Mouse (Mus musculus) ZHBTc4 (cell line): Measurements from ENCODE around the gene Sbno1.

ENCODE experiments used
- DNase-seq: peaks from one replicate; pipeline ENCODE4 v3.0.0-alpha.2; 2011; ENCODE audit warnings: low read depth, low spot score

Gene Sbno1

DNA sequence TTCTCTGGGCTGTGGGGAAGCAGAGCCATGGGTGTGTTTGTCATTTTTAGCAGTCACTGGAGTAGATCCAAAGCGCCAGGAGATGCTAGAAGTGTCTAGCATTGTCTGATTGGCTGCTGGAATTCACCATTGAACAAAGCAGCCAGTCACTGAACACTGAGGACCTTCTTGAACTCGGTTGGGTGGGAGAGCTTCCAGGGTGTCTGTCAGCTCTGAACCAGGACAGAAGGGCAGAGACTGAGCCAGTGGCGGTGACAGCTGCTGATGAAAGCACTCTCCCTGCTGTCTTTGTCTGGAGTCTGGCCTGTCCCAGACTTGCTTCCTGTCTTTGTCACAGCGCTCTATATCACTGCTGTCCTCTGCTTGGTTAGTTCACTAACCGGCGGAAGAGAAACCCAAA, 91.4 kb downstream of the Sbno1 start:
- peak; percentile 18 for DNase-seq

- DNase-seq, result no peak
Measured at GRCm38 (mm10) chr5:124330086-124330485, 95.7 kb downstream of the Sbno1 start.

- peak; percentile 100 for DNase-seq
Measured at GRCm38 (mm10) chr5:124327510-124328364, 98.1 kb downstream of the Sbno1 start, which contains the start of the genes Mphosph9 and 2810006K23Rik. Gene Mphosph9 (minus strand): TSS chr5:124327972. Gene 2810006K23Rik (plus strand): TSS chr5:124328089.

- DNase-seq, result peak; percentile 12
Measured at GRCm38 (mm10) chr5:124326829-124327228, 99.0 kb downstream of the Sbno1 start.
